Mouse (Mus musculus) heart, embryonic 12.5 days (tissue): ENCODE measurements around the gene Gdf3. TPM values are rescaled to one million over a fixed set of nuclear protein-coding genes. Genes with fewer than 3 reads are reported as not detected.

Experiments used
- ATAC-seq: fragments of 200-750 bp; cut with Nextera tagmentation; 2 replicates; pipeline ENCODE4 v1.8.0; 2017; ENCODE audit warnings: moderate TSS enrichment, moderate library complexity; ENCODE audit not compliant: insufficient number of reproducible peaks, low FRiP score
- H3K27ac ChIP-seq: fragments of 300-500 bp; sonication (generic); 2 replicates; pipeline ENCODE4 v1.5.1; 2016; ENCODE audit warnings: mild to moderate bottlenecking, moderate library complexity; ENCODE audit not compliant: poor library complexity, severe bottlenecking
- H3K27me3 ChIP-seq: fragments of 300-500 bp; sonication (generic); replicated peaks from 2 replicates; pipeline ENCODE4 v1.6.1; 2016; ENCODE audit warnings: mild to moderate bottlenecking, moderate library complexity
- H3K36me3 ChIP-seq: fragments of 300-500 bp; sonication (generic); 2 replicates; pipeline ENCODE4 v1.6.1; 2016; ENCODE audit warnings: mild to moderate bottlenecking, moderate library complexity
- H3K4me1 ChIP-seq: fragments of 300-500 bp; sonication (generic); replicated peaks from 2 replicates; pipeline ENCODE4 v1.6.1; 2016; ENCODE audit warnings: mild to moderate bottlenecking
- H3K4me2 ChIP-seq: fragments of 300-500 bp; sonication (generic); 2 replicates; pipeline ENCODE4 v1.6.1; 2016; ENCODE audit warnings: mild to moderate bottlenecking, moderate library complexity
- H3K4me3 ChIP-seq: fragments of 300-500 bp; sonication (generic); 2 replicates; pipeline ENCODE4 v1.5.1; 2016; ENCODE audit warnings: mild to moderate bottlenecking
- H3K9ac ChIP-seq: fragments of 300-500 bp; sonication (generic); 2 replicates; pipeline ENCODE4 v1.6.1; 2016; ENCODE audit warnings: mild to moderate bottlenecking, moderate library complexity
- H3K9me3 ChIP-seq: fragments of 300-500 bp; sonication (generic); replicated peaks from 2 replicates; pipeline ENCODE4 v1.6.1; 2016; ENCODE audit warnings: mild to moderate bottlenecking, moderate library complexity
- WGBS: fragments of 180-500 bp; shearing (Covaris S2); methylation state at CpG from one replicate; pipeline ENCODE4 v1.1.7; 2016; 5-methylcytosine and 5-hydroxymethylcytosine counted together
- polyA plus RNA-seq: library from polyadenylated mRNA; unstranded; fragments of >200 nt; fragmentation: Nextera tagmentation; extraction: Ambion mirVana; gene quantifications from 2 replicates; pipeline ENCODE4 v1.2.1, GENCODE M21; 2016

Gene Gdf3
- polyA plus RNA-seq, 1 experiment from 2014 or later, result 0.28 TPM

- ATAC-seq, result no peak
- Histone ChIP-seq H3K9ac (no peak overlapping the region), H3K4me3 (no peak overlapping the region), H3K9me3 (no peaks in the 10 kb centered on the region), H3K4me2 (no peak overlapping the region), H3K27ac (no peak overlapping the region), H3K27me3 (peaks cover 30% of the 10 kb centered on the region; the same call in 1 of the 2 replicates), H3K36me3 (no peaks in the 10 kb centered on the region), H3K4me1 (no peaks in the 10 kb centered on the region; the same call in 1 of the 2 replicates)
- WGBS, result 79% methylated on average over 9 of the region's 9 CpGs
These were observed 44.7 kb downstream of the Gdf3 start for GRCm38 (mm10) chr6:122565070-122565784.

- Histone ChIP-seq H3K9me3 (no peaks in the 10 kb centered on the region), H3K9ac (no peak overlapping the region), H3K27me3 (peaks cover 28% of the 10 kb centered on the region; the same call in 1 of the 2 replicates), H3K4me1 (no peaks in the 10 kb centered on the region; the same call in 1 of the 2 replicates), H3K27ac (no peak overlapping the region), H3K4me2 (no peak overlapping the region), H3K4me3 (no peak overlapping the region), H3K36me3 (no peaks in the 10 kb centered on the region)
- WGBS, result 2% methylated on average over 6 of the region's 6 CpGs
- no peak for ATAC-seq
These were observed 47.4 kb downstream of the Gdf3 start for GRCm38 (mm10) chr6:122562463-122562862.

- Histone ChIP-seq H3K27me3 (peaks cover 28% of the 10 kb centered on the region; the same call in 1 of the 2 replicates), H3K4me3 (no peak overlapping the region), H3K4me1 (no peaks in the 10 kb centered on the region; the same call in 1 of the 2 replicates), H3K9me3 (no peaks in the 10 kb centered on the region), H3K27ac (no peak overlapping the region), H3K9ac (no peak overlapping the region), H3K4me2 (no peak overlapping the region), H3K36me3 (no peaks in the 10 kb centered on the region)
- 69% methylated on average over 20 of the region's 20 CpGs for WGBS
- ATAC-seq, result no peak
These were observed 48.9 kb downstream of the Gdf3 start for GRCm38 (mm10) chr6:122561005-122561404.

GRCm38 (mm10) chr6:122560427-122560826 lies 49.5 kb downstream of the Gdf3 start:
- no peak for ATAC-seq

GRCm38 (mm10) chr6:122556959-122557561 lies 52.8 kb downstream of the Gdf3 start:
- Histone ChIP-seq H3K4me3 (no peak overlapping the region), H3K36me3 (no peaks in the 10 kb centered on the region), H3K9ac (no peak overlapping the region), H3K4me2 (peak overlapping the region; percentile 29), H3K27ac (no peak overlapping the region), H3K9me3 (no peaks in the 10 kb centered on the region), H3K4me1 (0 out of 2 replicates have a peak, but pooled peaks cover 6% of the 10 kb centered on the region), H3K27me3 (peaks cover 22% of the 10 kb centered on the region; the same call in 1 of the 2 replicates)
- 24% methylated on average over 15 of the region's 15 CpGs for WGBS
- no peak for ATAC-seq

More at GRCm38 (mm10) chr6:122560427-122560826, 49.5 kb downstream of the Gdf3 start:
- Histone ChIP-seq H3K4me2 (peak overlapping the region; percentile 56), H3K36me3 (no peaks in the 10 kb centered on the region), H3K9me3 (no peaks in the 10 kb centered on the region), H3K9ac (no peak overlapping the region), H3K4me1 (peaks cover under 1% of the 10 kb centered on the region; the same call in 1 of the 2 replicates), H3K27ac (no peak overlapping the region), H3K4me3 (0 out of 2 replicates have a peak overlapping the region, but pooled peaks have one; percentile 21), H3K27me3 (peaks cover 28% of the 10 kb centered on the region; the same call in 1 of the 2 replicates)
- WGBS, result 14% methylated on average over 17 of the region's 17 CpGs

Other genes with a start within 250 kb of the Gdf3 start
- 7.3 and 8.7 TPM in 2 replicates for gene Rimklb, start 111.3 kb downstream of the Gdf3 start, polyA plus RNA-seq
- 9.3 and 9.8 TPM in 2 replicates for gene Mfap5, start 104.2 kb downstream of the Gdf3 start, polyA plus RNA-seq
- gene Aicda, start 56.3 kb downstream of the Gdf3 start, polyA plus RNA-seq, result not detected in 2 replicates
- gene Apobec1, start 7.6 kb downstream of the Gdf3 start, polyA plus RNA-seq, result 1.9 and 3.0 TPM in 2 replicates
- not detected in 2 replicates for gene Dppa3, start 16.3 kb upstream of the Gdf3 start, polyA plus RNA-seq
- 0.49 and 0.86 TPM in 2 replicates for gene Nanog, start 97.4 kb upstream of the Gdf3 start, polyA plus RNA-seq
- gene Slc2a3, start 191.6 kb upstream of the Gdf3 start, polyA plus RNA-seq, result 26.6 and 27.7 TPM in 2 replicates
- 7.8 and 8.4 TPM in 2 replicates for gene Foxj2, start 209.8 kb upstream of the Gdf3 start, polyA plus RNA-seq
- gene C3ar1, start 246.1 kb upstream of the Gdf3 start, polyA plus RNA-seq, result 1.4 and 1.7 TPM in 2 replicates